Mouse (Mus musculus) neural tube, embryonic 14.5 days (tissue): ENCODE measurements around the gene Cyp2d9. TPM values are rescaled to one million over a fixed set of nuclear protein-coding genes. Genes with fewer than 3 reads are reported as not detected.
"Not testable (repeated sequence)": the region's sequence is repeated elsewhere in the genome, so short reads cannot be mapped to it uniquely, and the experiment has no call there.

Experiments used
- ATAC-seq: fragments of 200-750 bp; cut with Nextera tagmentation; 2 replicates; pipeline ENCODE4 v1.8.0; 2017; ENCODE audit warnings: low read depth, mild to moderate bottlenecking, moderate TSS enrichment, moderate library complexity
- H3K27ac ChIP-seq: fragments of 300-500 bp; sonication (generic); 2 replicates; pipeline ENCODE4 v1.5.1; 2014; ENCODE audit warnings: low read depth, mild to moderate bottlenecking, control low read depth, low read length, moderate library complexity, mixed read lengths
- H3K27me3 ChIP-seq: fragments of 300-500 bp; sonication (generic); 2 replicates; pipeline ENCODE4 v1.6.1; 2014; ENCODE audit warnings: low read length; ENCODE audit not compliant: control insufficient read depth, insufficient read depth
- H3K36me3 ChIP-seq: fragments of 300-500 bp; sonication (generic); 2 replicates; pipeline ENCODE4 v1.6.1; 2014; ENCODE audit warnings: low read length, mixed read lengths; ENCODE audit not compliant: control insufficient read depth, insufficient read depth
- H3K4me1 ChIP-seq: fragments of 300-500 bp; sonication (generic); 2 replicates; pipeline ENCODE4 v1.6.1; 2014; ENCODE audit warnings: low read length; ENCODE audit not compliant: control insufficient read depth, insufficient read depth
- H3K4me2 ChIP-seq: fragments of 300-500 bp; sonication (generic); 2 replicates; pipeline ENCODE4 v1.6.1; 2014; ENCODE audit warnings: mild to moderate bottlenecking, low read depth, low read length, control low read depth
- H3K4me3 ChIP-seq: fragments of 300-500 bp; sonication (generic); 2 replicates; pipeline ENCODE4 v1.5.1; 2014; ENCODE audit warnings: low read depth, low read length, control low read depth, mixed read lengths
- H3K9ac ChIP-seq: fragments of 300-500 bp; sonication (generic); replicated peaks from 2 replicates; pipeline ENCODE4 v1.6.1; 2014; ENCODE audit warnings: low read depth, mild to moderate bottlenecking, control low read depth, low read length, mixed read lengths
- H3K9me3 ChIP-seq: fragments of 300-500 bp; sonication (generic); 2 replicates; pipeline ENCODE4 v1.6.1; 2016; ENCODE audit warnings: low read length; ENCODE audit not compliant: control insufficient read depth
- WGBS: fragments of 180-500 bp; shearing (Covaris S2); extraction: QIAGEN DNeasy Blood & Tissue Kit; methylation state at CpG from one replicate; pipeline ENCODE4 v1.1.7; 2014; 5-methylcytosine and 5-hydroxymethylcytosine counted together
- polyA plus RNA-seq: library from polyadenylated mRNA; unstranded; fragments of >200 nt; fragmentation: Nextera tagmentation; extraction: Ambion mirVana; gene quantifications from 2 replicates; pipeline ENCODE4 v1.2.1, GENCODE M21; 2014

Cyp2d9 gene
- polyA plus RNA-seq, 1 experiment from 2014 or later = not detected

GRCm38 (mm10) chr15:82435606-82436005 is 2.4 kb downstream of the Cyp2d9 start:
- H3K4me1 ChIP-seq = no peaks in the 10 kb centered on the region
- H3K9ac ChIP-seq = no peak overlapping the region
- no peak overlapping the region for H3K4me2 ChIP-seq
- no peak overlapping the region for H3K4me3 ChIP-seq
- no peaks in the 10 kb centered on the region for H3K9me3 ChIP-seq
- H3K27ac ChIP-seq = no peak overlapping the region
- H3K36me3 ChIP-seq = no peaks in the 10 kb centered on the region
- H3K27me3 ChIP-seq = no peaks in the 10 kb centered on the region
- no peak for ATAC-seq
- WGBS = 92% methylated on average over 2 of the region's 2 CpGs

- H3K4me2 ChIP-seq = no peak overlapping the region
- no peaks in the 10 kb centered on the region for H3K27me3 ChIP-seq
- no peaks in the 10 kb centered on the region for H3K9me3 ChIP-seq
- no peak overlapping the region for H3K27ac ChIP-seq
- no peak for ATAC-seq
- no peaks in the 10 kb centered on the region for H3K4me1 ChIP-seq
- no peak overlapping the region for H3K4me3 ChIP-seq
- H3K36me3 ChIP-seq = no peaks in the 10 kb centered on the region
- 79% methylated on average over 5 of the region's 5 CpGs for WGBS
- H3K9ac ChIP-seq = no peak overlapping the region
Observed at GRCm38 (mm10) chr15:82437975-82438617, 4.9 kb downstream of the Cyp2d9 start.

- no peaks in the 10 kb centered on the region for H3K4me1 ChIP-seq
- H3K4me2 ChIP-seq = no peak overlapping the region
- 95% methylated on average over 3 of the region's 3 CpGs for WGBS
- no peak overlapping the region for H3K4me3 ChIP-seq
- no peak for ATAC-seq
- no peak overlapping the region for H3K9ac ChIP-seq
- H3K27me3 ChIP-seq = no peaks in the 10 kb centered on the region
- H3K9me3 ChIP-seq = no peaks in the 10 kb centered on the region
- no peak overlapping the region for H3K27ac ChIP-seq
- no peaks in the 10 kb centered on the region for H3K36me3 ChIP-seq
Observed at GRCm38 (mm10) chr15:82443658-82444057, 10.4 kb downstream of the Cyp2d9 start.

GRCm38 (mm10) chr15:82445196-82445595 is 12.0 kb downstream of the Cyp2d9 start:
- 71% methylated on average over 8 of the region's 8 CpGs for WGBS
- Histone ChIP-seq H3K36me3 (no peaks in the 10 kb centered on the region), H3K4me2 (no peak overlapping the region), H3K4me1 (no peaks in the 10 kb centered on the region), H3K27ac (no peak overlapping the region), H3K27me3 (no peaks in the 10 kb centered on the region), H3K9ac (no peak overlapping the region), H3K9me3 (no peaks in the 10 kb centered on the region), H3K4me3 (no peak overlapping the region)
- ATAC-seq = no peak

GRCm38 (mm10) chr15:82450045-82450444 is 16.8 kb downstream of the Cyp2d9 start:
- H3K9ac ChIP-seq, H3K27ac ChIP-seq, H3K4me2 ChIP-seq: not testable (repeated sequence)

GRCm38 (mm10) chr15:82452133-82452532 is 18.9 kb downstream of the Cyp2d9 start:
- not testable (repeated sequence) for ATAC-seq
- WGBS = 89% methylated on average over 1 of the region's 1 CpGs

More at GRCm38 (mm10) chr15:82450045-82450444, 16.8 kb downstream of the Cyp2d9 start:
- H3K4me3 ChIP-seq, ATAC-seq, H3K27me3 ChIP-seq, H3K36me3 ChIP-seq, H3K4me1 ChIP-seq, H3K9me3 ChIP-seq: not testable (repeated sequence)
- 84% methylated on average over 2 of the region's 2 CpGs for WGBS

GRCm38 (mm10) chr15:82453501-82453900 is 20.3 kb downstream of the Cyp2d9 start:
- not testable (repeated sequence) for ATAC-seq, H3K27ac ChIP-seq, H3K4me3 ChIP-seq, H3K4me2 ChIP-seq, H3K9me3 ChIP-seq, H3K9ac ChIP-seq, H3K4me1 ChIP-seq, H3K27me3 ChIP-seq, H3K36me3 ChIP-seq
- 88% methylated on average over 6 of the region's 6 CpGs for WGBS

More at GRCm38 (mm10) chr15:82452133-82452532, 18.9 kb downstream of the Cyp2d9 start:
- H3K4me1 ChIP-seq, H3K9me3 ChIP-seq, H3K9ac ChIP-seq, H3K27me3 ChIP-seq, H3K36me3 ChIP-seq, H3K4me2 ChIP-seq, H3K27ac ChIP-seq, H3K4me3 ChIP-seq: not testable (repeated sequence)

GRCm38 (mm10) chr15:82456086-82456790 is 23.0 kb downstream of the Cyp2d9 start:
- H3K4me1 ChIP-seq = not testable (repeated sequence)
- WGBS = 94% methylated on average over 6 of the region's 6 CpGs

More at GRCm38 (mm10) chr15:82456086-82456790, 23.0 kb downstream of the Cyp2d9 start:
- not testable (repeated sequence) for H3K36me3 ChIP-seq, H3K27ac ChIP-seq, H3K9ac ChIP-seq, H3K4me2 ChIP-seq, H3K9me3 ChIP-seq, H3K27me3 ChIP-seq, ATAC-seq, H3K4me3 ChIP-seq
